Mouse (Mus musculus) retina, embryonic 14.5 days (tissue): Measurements from ENCODE around the gene C330007P06Rik.

Experiments
- DNase-seq: peaks from one replicate; pipeline ENCODE4 v3.0.0-alpha.2; 2015; ENCODE audit warnings: low spot score

Gene C330007P06Rik

DNA sequence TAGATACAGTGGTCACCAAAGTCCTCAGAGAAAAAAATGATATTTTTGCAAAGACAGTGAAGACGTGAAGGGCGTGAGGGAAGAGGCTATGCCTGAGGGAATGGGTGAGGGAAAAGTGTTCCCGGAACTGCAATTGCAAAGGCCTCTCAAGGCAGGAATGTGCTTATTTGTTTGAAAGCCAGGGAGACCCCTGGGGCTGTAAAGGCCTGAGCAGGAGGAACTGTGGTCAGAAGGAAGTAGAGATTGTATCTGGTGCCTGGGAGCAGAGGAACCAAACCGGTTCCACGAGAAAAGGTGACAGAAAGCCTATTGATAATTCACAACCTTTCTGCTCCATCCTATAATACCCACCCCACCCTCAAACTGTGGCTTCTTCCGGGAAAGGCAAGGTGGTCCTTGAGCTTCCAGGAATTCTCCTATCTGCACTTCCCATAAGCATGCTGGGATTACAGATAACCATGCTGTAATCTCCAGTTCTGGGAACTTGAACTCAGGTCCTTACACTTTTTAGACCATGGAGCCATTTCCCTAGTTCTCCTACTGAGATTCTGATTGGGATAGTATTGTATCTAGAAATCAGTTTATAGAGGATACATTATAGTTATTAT, 36.7 kb downstream of the C330007P06Rik start:
- no peak for DNase-seq

DNA sequence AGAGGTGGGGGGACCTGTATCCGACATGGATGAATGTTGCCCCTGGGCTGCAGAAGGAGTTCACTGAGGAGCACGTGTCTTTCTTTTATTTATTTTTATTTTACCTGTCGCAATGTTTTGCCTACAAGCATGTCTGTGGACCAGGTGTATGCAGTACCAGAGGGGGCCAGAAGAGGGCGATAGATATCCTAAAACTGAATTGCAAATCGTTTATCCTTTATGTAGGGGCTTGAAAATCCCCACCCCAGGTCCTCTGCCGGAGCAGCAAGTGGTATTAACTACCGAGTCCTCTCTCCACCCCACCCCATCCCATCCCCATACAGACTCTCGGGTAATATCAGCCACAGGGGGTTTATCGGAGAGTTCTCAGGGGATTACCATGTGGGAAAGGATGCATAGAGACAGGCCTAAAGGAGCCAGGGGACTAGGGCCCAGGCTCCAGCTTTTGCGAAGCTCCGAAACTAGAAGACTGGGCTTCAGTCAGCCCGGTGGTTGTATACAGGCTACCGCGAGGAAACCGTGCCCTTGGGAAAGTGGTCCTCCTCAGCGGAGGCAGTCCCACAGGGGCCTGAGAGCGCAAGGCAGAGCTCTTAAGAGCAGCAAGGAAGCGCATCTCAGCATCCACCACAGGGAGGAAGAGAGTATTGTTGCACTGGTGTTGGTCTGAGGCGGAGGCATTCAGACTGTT, 40.4 kb downstream of the C330007P06Rik start:
- DNase-seq, result peak; percentile 80

GRCm38 (mm10) chrX:36831632-36832031, 42.3 kb downstream of the C330007P06Rik start:
- no peak for DNase-seq

DNA sequence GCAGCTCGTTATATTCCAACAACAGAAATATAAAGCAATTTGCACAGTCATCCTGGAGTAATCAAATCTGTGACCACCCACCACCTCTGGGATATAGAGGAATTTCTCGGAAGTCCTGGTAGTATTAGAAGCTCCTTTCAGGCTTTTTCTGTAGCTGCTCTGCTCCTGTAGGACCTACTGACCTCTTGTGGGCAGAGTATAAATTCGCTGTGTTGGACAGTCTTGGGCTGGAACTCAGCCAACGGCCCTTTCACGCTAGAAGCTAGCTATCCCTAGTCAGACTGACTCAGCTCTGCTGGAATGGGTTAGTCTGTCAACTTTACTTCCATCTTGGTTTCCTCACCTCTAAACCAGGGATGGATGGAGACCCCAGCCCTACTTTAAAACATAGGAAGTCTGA, 43.6 kb downstream of the C330007P06Rik start:
- peak; percentile 47 for DNase-seq

DNA sequence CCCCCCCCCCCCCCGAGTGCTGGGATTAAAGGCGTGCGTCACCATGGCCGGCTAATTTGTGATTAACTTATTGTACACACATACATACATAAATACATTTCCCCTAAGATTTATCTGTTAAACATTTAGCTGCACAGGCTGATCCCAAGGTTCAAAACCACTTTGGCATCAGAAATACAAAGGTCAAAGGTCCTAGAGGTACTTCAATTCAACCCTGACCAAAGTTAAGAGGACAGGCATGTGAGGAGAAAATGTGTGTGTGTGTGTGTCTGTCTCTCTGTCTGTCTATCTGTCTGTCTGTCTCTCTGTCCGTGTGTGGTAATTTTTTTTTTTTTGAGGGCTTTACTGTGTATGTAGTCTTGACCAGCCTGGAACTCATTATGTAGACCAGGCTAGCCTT, 47.0 kb downstream of the C330007P06Rik start:
- DNase-seq, result no peak

DNA sequence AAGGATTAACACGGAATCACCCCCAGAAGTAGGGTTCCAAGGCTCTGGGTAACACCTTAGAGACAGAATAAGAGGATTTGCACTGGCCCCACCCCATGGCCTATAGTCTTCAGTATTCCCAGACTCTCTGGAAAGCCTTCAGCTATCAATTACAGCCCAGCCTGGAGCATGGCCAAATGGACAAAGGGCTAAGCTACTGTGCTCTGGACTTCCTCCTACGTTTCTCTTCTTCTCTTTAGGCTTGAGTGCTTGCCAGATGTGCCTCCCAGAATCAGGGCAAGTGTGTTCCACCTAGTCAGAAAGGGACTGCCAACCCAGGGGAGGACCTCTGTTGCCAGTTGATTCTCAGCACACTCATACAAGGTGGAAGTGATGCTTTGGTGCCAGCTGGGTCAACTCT, 48.9 kb downstream of the C330007P06Rik start:
- DNase-seq, result no peak

GRCm38 (mm10) chrX:36823932-36824711, 49.8 kb downstream of the C330007P06Rik start:
- DNase-seq, result no peak

DNA sequence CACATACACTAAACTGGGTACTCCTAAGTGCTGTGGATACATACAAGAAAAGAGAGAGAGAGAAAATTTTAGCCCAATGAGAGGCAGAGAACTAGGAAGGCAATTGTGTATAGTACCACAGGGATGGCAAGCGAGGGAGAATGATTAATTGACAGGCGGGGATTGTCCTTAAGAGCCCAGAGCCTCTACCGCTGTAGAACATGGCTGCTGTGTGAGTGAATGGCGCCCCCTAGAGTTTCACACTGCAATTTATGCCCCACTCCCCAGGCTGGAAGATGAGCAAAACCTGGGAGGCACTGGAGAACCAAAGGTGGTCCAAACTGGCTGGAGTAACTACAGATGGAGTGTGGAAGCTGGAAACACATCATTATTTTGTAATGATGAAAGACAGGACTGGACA, 53.7 kb downstream of the C330007P06Rik start:
- peak; percentile 71 for DNase-seq

GRCm38 (mm10) chrX:36819575-36819974, 54.3 kb downstream of the C330007P06Rik start:
- DNase-seq, result no peak

DNA sequence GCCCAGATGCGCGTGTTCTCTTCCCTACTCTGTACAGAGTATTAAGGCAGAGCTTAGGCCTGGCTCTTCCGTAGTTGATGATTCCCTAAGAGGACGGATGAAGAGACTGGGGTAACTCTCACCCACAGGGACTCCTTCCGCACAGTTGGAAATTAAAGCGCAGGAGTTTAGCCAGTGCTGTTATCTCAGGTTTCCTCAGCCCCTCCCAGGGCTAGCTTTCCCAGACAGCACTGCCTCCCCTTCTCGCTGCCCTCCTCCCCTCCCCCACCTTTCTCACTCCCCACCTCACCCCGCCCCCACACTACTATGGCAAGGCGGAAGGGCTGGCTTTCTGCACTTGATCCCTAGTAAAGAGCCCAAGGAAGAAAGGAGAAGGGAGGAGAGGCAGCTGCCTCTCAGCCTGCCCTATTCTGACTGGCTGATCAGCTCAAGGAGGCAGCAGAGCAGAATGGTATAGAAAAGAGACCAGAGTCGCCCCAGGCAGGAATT, 56.9 kb downstream of the C330007P06Rik start:
- DNase-seq, result peak; percentile 64

- peak; percentile 17 for DNase-seq
These were observed 57.5 kb downstream of the C330007P06Rik start for GRCm38 (mm10) chrX:36816368-36816899.

DNA sequence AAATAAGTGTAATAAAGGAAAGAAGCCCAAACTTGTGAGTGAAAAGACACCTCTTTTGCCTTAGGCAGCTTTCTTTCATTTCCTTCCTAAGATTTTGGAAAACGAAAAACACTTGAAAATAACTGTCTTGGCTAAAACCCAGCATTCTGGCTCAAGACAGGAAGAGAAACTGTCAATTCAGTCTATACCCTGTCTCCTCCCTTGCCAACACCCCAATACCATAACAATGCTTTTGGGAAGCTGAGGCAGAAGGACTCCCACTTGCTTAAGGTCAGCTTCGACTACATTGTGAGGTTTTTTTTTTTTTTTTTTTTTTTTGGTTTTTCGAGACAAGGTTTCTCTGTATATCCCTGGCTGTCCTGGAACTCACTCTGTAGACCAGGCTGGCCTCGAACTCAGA, 58.5 kb downstream of the C330007P06Rik start:
- no peak for DNase-seq

DNA sequence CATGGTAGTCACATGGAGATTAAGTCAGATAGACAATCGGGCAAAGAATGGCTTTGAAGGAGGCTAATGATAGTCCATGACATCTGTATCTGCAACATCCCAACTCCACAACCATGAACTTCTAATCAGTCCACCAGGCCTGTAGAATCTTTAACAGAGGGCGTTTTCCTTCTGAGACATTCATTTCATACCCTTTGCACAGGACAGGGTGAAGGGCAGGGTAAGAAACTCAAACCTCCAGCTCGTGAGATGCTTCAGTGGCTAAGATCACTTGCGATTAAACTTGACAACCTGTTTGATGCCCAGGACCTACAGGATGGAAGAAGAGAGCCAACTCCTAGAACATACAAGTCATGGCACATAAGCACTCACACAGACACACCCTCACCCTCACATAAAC, 58.9 kb downstream of the C330007P06Rik start:
- no peak for DNase-seq

- no peak for DNase-seq
These were observed 59.6 kb downstream of the C330007P06Rik start for GRCm38 (mm10) chrX:36814161-36814836.

DNA sequence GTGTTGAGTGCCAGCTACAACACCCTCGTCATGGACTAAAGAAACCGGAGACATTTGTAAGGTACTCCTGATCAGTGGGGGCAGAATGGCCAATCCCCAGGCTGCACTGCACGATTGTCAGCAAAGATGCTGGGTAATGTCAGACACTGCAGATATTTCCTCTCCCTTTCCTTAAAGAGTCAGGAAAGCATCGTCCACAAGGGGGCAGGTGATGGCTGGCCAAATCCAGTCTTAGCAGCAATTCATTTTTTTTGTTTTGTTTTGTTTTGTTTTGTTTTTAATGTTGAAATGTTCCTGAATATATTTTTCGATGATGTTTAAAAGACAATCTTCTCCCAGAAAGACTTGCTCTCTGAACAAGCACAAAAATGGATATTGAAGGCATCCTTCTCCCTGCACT, 62.5 kb downstream of the C330007P06Rik start:
- peak; percentile 48 for DNase-seq

- DNase-seq, result no peak
These were observed 65.6 kb downstream of the C330007P06Rik start for GRCm38 (mm10) chrX:36808318-36808683.

DNA sequence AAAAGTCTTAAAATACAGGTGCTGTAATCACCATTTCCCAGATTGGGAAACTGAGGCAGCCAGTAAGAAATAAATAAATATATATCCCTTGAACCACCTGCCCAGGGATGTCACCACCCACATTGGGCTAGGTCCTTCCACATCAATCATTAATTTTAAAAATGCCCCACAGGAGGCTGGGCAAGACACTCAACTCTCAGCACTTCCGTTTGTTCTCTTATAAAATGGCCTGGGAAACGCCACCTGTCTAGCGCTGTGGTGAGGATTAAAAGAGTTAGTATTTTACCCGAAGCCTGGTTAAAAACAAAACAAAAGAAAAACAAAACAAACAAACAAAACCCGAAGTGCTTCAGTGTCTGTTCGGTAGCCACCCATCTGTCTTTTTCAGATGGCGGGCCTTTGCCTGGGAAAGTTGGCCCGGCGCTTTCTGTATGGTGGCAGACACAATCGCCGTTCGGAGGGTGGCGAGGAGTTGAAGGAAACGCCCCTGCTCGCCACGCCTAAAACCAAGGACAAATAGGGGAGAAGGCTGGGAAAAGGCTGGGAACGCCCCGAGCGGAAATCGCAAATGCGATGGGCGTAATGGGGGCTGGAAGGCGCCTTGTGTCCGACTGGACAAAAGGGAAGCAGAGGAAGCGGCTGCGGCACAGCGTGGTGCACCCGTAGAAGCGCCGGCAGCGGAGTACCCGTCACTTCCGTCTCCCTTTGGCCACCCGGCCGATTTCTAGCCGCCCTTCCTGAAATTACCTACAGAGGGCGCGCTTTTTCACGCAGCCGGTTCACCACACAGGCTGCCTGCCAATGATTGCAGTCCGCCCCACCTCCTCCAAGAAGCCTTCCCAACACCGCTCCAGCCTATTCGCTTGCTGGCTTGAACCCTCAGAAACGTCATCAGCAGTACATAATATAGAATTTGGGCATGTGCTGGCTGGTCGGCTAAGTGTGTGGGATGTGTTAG, 66.3 kb downstream of the C330007P06Rik start:
- peak; percentile 86 for DNase-seq

GRCm38 (mm10) chrX:36805466-36806235, 68.3 kb downstream of the C330007P06Rik start:
- DNase-seq, result no peak

- DNase-seq, result no peak
These were observed 69.7 kb downstream of the C330007P06Rik start for GRCm38 (mm10) chrX:36804196-36804595.

DNA sequence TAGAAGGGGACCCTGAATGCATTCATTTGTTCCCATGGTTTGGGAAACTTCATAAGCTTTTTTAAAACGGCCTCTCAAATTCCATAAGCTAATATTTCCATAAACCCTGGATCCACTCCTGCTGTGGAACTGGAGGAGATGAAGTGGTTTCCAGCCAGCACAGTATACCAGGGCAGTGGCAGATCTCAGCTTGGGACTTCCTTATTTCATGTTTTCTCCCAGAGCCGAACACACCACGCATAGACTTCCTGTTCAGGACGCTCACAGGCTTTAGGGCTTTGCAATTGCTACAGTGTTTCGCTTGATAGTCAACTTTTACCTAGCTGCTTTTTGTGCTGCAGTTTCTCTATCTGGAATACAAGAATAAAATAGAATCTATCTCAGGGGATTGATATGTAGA, 70.7 kb downstream of the C330007P06Rik start:
- no peak for DNase-seq
